Mouse (Mus musculus): ENCODE results near the gene Scg3. TPM values are rescaled to one million over a fixed set of nuclear protein-coding genes. Genes with fewer than 3 reads are reported as not detected.

The Scg3 gene
- polyA plus RNA-seq, 1 experiment from 2014 or later, result 125 TPM

DNA sequence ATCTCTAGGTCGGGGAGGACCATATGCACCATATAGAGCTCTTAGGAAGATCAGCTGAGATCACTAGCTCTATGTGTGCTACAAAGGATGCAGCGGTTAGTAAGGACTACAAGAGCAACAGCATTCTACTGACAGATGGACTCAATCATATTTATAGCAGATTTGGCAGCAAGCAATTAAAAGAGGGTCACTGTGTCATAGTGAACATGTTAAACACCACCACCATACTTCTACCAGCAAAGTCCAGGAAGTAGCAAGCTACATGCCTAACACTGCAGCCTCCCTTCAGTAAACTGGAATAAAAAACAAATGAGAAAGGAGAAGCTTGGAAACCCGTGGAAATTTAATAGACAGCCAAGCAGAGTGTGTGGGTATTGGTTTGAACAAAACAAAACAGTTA, 67.3 kb downstream of the Scg3 start:
- ATAC-seq, result no peak
- Histone ChIP-seq H3K9ac (ENCODE audit: low read depth, low read length) (no peak overlapping the region), H3K4me1 (ENCODE audit: control insufficient read depth, insufficient read depth, low read depth, low read length) (no peaks in the 10 kb centered on the region), H3K27me3 (replicated peaks; ENCODE audit: control insufficient read depth, insufficient read depth, low read length) (no peaks in the 10 kb centered on the region), H3K4me3 (ENCODE audit: low read length) (no peak overlapping the region), H3K4me2 (ENCODE audit: low read length) (no peak overlapping the region), H3K36me3 (ENCODE audit: control insufficient read depth, insufficient read depth, low read length) (no peaks in the 10 kb centered on the region), H3K9me3 (ENCODE audit: control insufficient read depth, low read length) (no peaks in the 10 kb centered on the region), H3K27ac (ENCODE audit: low read depth, low read length) (no peak overlapping the region)
- WGBS, result 75% methylated on average over 3 of the region's 3 CpGs

DNA sequence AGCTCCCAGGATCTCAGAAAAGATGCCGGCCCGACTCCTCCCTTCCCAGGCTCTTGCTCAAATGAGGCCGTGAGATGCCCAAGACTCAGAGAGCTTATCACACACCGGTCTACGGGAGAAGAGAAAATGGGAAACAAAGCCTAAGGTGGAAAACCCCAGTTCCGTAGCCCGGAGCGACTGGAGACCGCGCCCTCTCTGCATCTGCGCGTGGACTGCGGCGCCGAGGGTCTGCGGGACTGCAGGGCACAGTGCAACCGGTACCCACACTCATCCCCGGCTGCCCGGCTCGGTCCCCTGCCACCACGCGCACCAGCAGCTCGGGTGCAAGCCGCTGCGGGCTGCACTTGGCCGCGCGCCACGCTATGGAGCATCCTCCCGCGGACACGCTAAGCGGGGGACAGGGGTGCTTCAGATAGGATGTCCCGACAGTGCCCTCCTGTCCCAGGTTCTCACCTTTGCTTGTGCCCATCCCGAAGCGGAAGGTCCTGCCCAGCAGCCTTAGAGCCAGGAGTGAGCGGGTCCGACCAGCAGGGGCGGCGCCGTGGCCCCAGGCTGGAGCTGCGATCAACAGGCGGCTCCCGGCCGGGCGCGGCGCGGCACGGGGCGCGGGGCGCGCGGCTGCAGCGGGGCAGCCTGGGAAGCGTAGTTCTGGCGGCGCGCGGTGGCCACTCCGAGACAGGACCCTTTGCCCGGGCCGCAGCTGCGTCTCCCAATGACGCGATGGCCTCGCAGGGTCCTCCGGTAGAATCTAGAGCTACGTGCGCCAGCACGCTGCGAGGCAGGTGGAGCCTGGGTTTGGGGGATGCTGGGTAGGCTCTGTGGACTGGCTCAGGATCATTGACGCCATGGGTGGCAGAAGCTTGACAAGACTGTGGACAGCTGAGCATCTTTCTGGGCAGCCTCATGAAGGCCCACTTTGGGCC, 73.0 kb downstream of the Scg3 start, which contains the start of gene Tmod2:
Gene Tmod2 (minus strand): TSS at position 755 of the 923 bp plus-strand sequence.
- no peaks in the 10 kb centered on the region for H3K27me3 ChIP-seq (replicated peaks; ENCODE audit: control insufficient read depth, insufficient read depth, low read length)
- no peaks in the 10 kb centered on the region for H3K9me3 ChIP-seq (ENCODE audit: control insufficient read depth, low read length)
- ATAC-seq, result peak; percentile 94
- under 1% methylated on average over 73 of the region's 74 CpGs for WGBS
- peaks cover 12% of the 10 kb centered on the region for H3K4me1 ChIP-seq (ENCODE audit: control insufficient read depth, insufficient read depth, low read depth, low read length)
- peak within 1 kb of the TSS; percentile 85 for H3K4me3 ChIP-seq (ENCODE audit: low read length)
- no peaks in the 10 kb centered on the region for H3K36me3 ChIP-seq (ENCODE audit: control insufficient read depth, insufficient read depth, low read length)
- peak within 1 kb of the TSS; percentile 93 for H3K9ac ChIP-seq (ENCODE audit: low read depth, low read length)
- H3K27ac ChIP-seq (ENCODE audit: low read depth, low read length), result peak within 1 kb of the TSS; percentile 87
- H3K4me2 ChIP-seq (ENCODE audit: low read length), result peak within 1 kb of the TSS; percentile 63

DNA sequence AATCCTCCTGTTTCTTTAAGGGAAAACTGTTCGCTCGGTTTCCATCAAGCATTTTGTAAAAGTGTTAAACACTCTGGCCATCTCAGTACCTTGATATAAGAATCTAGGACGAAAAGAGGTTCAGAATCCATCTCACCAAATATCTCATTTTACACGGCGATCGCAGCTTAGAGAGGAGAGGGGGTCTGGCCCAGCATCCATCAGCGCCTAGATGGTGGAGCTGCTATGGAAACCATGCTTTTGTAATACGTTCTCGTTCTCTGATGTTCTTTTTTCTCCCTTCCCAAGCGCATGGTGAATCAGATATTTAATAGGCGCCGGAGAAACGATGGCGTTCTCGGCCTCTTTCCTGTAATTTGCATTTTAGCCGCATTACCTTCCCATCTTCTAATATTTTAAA, 73.9 kb downstream of the Scg3 start:
- Histone ChIP-seq H3K9ac (ENCODE audit: low read depth, low read length) (peak overlapping the region; percentile 93), H3K4me2 (ENCODE audit: low read length) (peak overlapping the region; percentile 63), H3K4me1 (ENCODE audit: control insufficient read depth, insufficient read depth, low read depth, low read length) (peaks cover 12% of the 10 kb centered on the region), H3K4me3 (ENCODE audit: low read length) (peak overlapping the region; percentile 85), H3K36me3 (ENCODE audit: control insufficient read depth, insufficient read depth, low read length) (no peaks in the 10 kb centered on the region; the same call in 1 of the 2 replicates), H3K27me3 (replicated peaks; ENCODE audit: control insufficient read depth, insufficient read depth, low read length) (no peaks in the 10 kb centered on the region), H3K27ac (ENCODE audit: low read depth, low read length) (peak overlapping the region; percentile 87), H3K9me3 (ENCODE audit: control insufficient read depth, low read length) (no peaks in the 10 kb centered on the region)
- 5% methylated on average over 16 of the region's 16 CpGs for WGBS
- ATAC-seq, result no peak

DNA sequence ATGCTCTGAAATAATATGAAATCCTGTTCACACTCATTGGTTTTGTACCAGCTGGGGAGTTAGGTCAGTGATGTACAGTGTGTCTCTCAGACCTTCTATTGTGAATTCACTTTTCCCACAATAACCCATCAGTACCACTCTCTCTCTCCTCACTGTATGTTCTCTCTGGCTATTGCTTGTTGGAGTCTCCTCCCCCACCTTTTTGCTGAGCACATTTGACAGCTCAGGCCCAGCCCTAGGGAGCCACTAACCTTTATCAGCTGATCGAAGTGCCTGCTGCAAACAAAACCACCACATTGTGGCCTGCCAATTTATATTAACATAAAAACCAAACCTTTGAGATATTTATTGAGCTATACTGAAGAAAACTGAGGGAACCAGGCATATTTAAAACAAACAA, 74.4 kb downstream of the Scg3 start:
- peaks cover 12% of the 10 kb centered on the region for H3K4me1 ChIP-seq (ENCODE audit: control insufficient read depth, insufficient read depth, low read depth, low read length)
- peak overlapping the region; percentile 87 for H3K27ac ChIP-seq (ENCODE audit: low read depth, low read length)
- peak overlapping the region; percentile 85 for H3K4me3 ChIP-seq (ENCODE audit: low read length)
- WGBS, result 13% methylated on average over 1 of the region's 1 CpGs
- H3K27me3 ChIP-seq (replicated peaks; ENCODE audit: control insufficient read depth, insufficient read depth, low read length), result no peaks in the 10 kb centered on the region
- peaks cover 3% of the 10 kb centered on the region; the same call in 1 of the 2 replicates for H3K36me3 ChIP-seq (ENCODE audit: control insufficient read depth, insufficient read depth, low read length)
- H3K9ac ChIP-seq (ENCODE audit: low read depth, low read length), result peak overlapping the region; percentile 93
- H3K9me3 ChIP-seq (ENCODE audit: control insufficient read depth, low read length), result no peaks in the 10 kb centered on the region
- peak; percentile 28; the same call in 1 of the 2 replicates for ATAC-seq
- peak overlapping the region; percentile 63 for H3K4me2 ChIP-seq (ENCODE audit: low read length)

DNA sequence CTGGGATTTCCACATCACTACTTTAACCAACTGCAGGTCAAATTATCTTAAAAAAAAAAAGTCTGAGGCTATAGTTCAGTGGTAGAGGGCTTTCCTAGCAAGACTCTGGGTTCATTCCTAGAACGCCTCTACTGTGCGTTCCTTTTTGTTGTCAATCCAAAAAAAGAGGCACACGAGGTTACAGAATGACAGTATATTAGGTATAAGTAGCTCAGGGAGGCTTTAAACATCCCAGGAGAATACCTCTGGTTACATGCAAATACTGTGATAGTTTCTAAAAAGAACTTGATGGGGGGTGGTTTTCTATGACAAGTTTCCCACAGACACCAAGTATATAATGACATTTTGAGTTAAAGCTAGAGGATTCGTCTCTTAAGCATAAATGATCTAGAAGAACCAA, 76.4 kb downstream of the Scg3 start:
- Histone ChIP-seq H3K27ac (ENCODE audit: low read depth, low read length) (no peak overlapping the region), H3K9me3 (ENCODE audit: control insufficient read depth, low read length) (no peaks in the 10 kb centered on the region), H3K36me3 (ENCODE audit: control insufficient read depth, insufficient read depth, low read length) (peaks cover 6% of the 10 kb centered on the region; the same call in 1 of the 2 replicates), H3K4me2 (ENCODE audit: low read length) (no peak overlapping the region), H3K4me3 (ENCODE audit: low read length) (no peak overlapping the region), H3K9ac (ENCODE audit: low read depth, low read length) (no peak overlapping the region), H3K27me3 (replicated peaks; ENCODE audit: control insufficient read depth, insufficient read depth, low read length) (no peaks in the 10 kb centered on the region), H3K4me1 (ENCODE audit: control insufficient read depth, insufficient read depth, low read depth, low read length) (peaks cover 12% of the 10 kb centered on the region)
- WGBS, result 88% methylated on average over 4 of the region's 4 CpGs
- ATAC-seq, result no peak

DNA sequence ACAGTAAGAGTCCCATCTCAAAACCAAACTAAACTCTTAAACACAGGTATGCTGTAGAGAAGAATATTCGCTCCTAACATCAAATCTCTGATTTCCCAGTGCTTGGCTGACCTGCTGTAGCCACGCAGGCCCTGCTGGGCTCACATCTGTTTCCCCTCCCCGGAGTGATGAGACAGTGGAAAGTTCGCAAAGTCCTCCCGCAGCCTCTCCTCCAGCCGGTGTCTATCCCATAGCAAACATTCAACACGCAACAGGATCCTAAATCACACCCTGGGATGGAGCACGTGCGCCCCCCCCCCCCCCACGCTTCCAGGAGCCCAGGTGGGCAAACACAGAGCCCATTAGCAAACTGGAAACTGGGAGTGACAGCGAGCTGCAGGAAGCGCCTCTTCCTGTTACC, 82.3 kb downstream of the Scg3 start:
- 54% methylated on average over 12 of the region's 12 CpGs for WGBS

DNA sequence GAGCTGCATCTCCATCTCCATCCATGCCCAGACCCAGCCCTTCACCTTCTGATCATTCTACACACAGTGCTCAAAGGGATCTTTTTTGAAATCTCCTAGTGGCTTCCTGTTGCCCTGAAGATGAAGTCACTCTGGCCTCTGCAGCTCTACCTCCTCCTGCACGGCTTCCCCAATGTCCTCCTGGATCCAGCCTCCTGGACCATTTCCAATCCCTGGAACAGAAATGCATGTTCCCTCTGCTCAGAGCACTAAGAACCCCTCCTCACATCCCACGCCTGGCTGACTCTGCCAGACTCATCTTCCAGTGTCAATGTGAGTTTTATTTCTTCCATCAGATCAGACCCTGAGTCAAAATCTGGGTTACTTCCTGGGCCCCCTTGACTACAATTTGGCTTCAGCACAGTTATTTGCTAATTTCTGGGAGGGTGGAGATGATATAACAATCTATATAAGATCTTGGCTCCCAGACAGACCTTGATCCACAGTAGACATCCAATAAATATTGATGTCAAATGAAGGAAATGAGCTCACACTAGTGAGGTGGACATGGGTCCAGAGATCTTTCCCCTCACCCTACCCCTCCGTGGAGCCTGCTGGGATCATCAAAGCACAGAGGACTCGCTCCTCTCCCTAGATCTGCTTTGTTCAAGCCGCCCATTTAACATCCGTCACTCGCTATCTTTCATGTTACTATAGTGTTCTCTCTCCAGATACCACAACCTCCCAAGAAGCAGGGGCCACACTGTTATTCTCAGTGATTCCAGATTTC, 83.5 kb downstream of the Scg3 start:
- Histone ChIP-seq H3K4me1 (ENCODE audit: control insufficient read depth, insufficient read depth, low read depth, low read length) (peaks cover 19% of the 10 kb centered on the region), H3K27ac (ENCODE audit: low read depth, low read length) (peak overlapping the region; percentile 32; the same call in 1 of the 2 replicates), H3K4me2 (ENCODE audit: low read length) (no peak overlapping the region), H3K9ac (ENCODE audit: low read depth, low read length) (no peak overlapping the region), H3K9me3 (ENCODE audit: control insufficient read depth, low read length) (no peaks in the 10 kb centered on the region), H3K27me3 (replicated peaks; ENCODE audit: control insufficient read depth, insufficient read depth, low read length) (no peaks in the 10 kb centered on the region), H3K4me3 (ENCODE audit: low read length) (no peak overlapping the region), H3K36me3 (ENCODE audit: control insufficient read depth, insufficient read depth, low read length) (peaks cover 6% of the 10 kb centered on the region; the same call in 1 of the 2 replicates)
- ATAC-seq, result peak; percentile 55
- WGBS, result 52% methylated on average over 7 of the region's 7 CpGs

More for the DNA sequence above, 82.3 kb downstream of the Scg3 start:
- H3K27ac ChIP-seq (ENCODE audit: low read depth, low read length), result no peak overlapping the region
- H3K9me3 ChIP-seq (ENCODE audit: control insufficient read depth, low read length), result no peaks in the 10 kb centered on the region
- ATAC-seq, result no peak
- H3K27me3 ChIP-seq (replicated peaks; ENCODE audit: control insufficient read depth, insufficient read depth, low read length), result no peaks in the 10 kb centered on the region
- peaks cover 6% of the 10 kb centered on the region; the same call in 1 of the 2 replicates for H3K36me3 ChIP-seq (ENCODE audit: control insufficient read depth, insufficient read depth, low read length)
- H3K4me1 ChIP-seq (ENCODE audit: control insufficient read depth, insufficient read depth, low read depth, low read length), result peaks cover 19% of the 10 kb centered on the region
- H3K4me3 ChIP-seq (ENCODE audit: low read length), result no peak overlapping the region
- no peak overlapping the region for H3K9ac ChIP-seq (ENCODE audit: low read depth, low read length)
- no peak overlapping the region for H3K4me2 ChIP-seq (ENCODE audit: low read length)

DNA sequence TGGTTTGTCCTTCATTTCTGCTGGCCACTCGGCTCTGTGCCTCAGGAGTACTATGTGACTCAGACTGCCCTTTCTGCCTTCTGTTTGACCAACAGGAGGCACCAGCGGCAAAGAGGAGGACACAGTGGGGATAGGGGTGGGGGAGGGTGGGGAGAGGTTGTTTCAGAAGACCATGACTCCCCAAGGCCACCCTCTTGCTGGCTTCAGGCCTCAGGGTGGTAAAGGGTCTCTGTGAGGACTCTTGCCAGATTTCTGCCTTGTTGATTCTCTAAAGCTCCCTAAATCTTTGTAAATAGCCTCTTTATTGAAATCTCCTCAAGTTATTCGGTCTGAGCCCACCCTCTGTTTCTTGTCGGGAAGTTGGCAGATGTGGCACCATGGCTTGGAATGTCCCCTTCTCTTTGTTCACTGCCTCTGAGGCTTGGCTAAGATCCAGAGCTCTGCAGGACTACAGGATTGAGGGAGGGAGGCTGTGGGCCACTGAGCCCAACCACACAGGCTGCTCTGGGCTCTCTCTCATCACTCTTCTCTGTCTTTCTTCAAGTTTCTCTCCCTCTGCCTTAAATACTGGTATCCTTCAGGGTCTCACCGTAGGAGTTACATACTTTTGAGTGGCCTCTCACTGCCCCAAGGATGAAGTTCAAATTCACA, 84.5 kb downstream of the Scg3 start:
- peak overlapping the region; percentile 10; the same call in 1 of the 2 replicates for H3K4me2 ChIP-seq (ENCODE audit: low read length)
- peak overlapping the region; percentile 41; the same call in 1 of the 2 replicates for H3K27ac ChIP-seq (ENCODE audit: low read depth, low read length)
- no peaks in the 10 kb centered on the region for H3K9me3 ChIP-seq (ENCODE audit: control insufficient read depth, low read length)
- H3K9ac ChIP-seq (ENCODE audit: low read depth, low read length), result no peak overlapping the region
- WGBS, result 22% methylated on average over 5 of the region's 5 CpGs
- peaks cover 6% of the 10 kb centered on the region for H3K36me3 ChIP-seq (ENCODE audit: control insufficient read depth, insufficient read depth, low read length)
- H3K27me3 ChIP-seq (replicated peaks; ENCODE audit: control insufficient read depth, insufficient read depth, low read length), result no peaks in the 10 kb centered on the region
- peaks cover 19% of the 10 kb centered on the region for H3K4me1 ChIP-seq (ENCODE audit: control insufficient read depth, insufficient read depth, low read depth, low read length)
- H3K4me3 ChIP-seq (ENCODE audit: low read length), result no peak overlapping the region
- ATAC-seq, result peak; percentile 92

Data from hindbrain, embryonic 16.5 days (tissue).